Mouse (Mus musculus): Measurements from ENCODE around the gene Gpm6b. TPM values are rescaled to one million over a fixed set of nuclear protein-coding genes. Genes with fewer than 3 reads are reported as not detected.

Gpm6b gene
- polyA plus RNA-seq, 1 experiment from 2014 or later: 1.8 TPM

DNA sequence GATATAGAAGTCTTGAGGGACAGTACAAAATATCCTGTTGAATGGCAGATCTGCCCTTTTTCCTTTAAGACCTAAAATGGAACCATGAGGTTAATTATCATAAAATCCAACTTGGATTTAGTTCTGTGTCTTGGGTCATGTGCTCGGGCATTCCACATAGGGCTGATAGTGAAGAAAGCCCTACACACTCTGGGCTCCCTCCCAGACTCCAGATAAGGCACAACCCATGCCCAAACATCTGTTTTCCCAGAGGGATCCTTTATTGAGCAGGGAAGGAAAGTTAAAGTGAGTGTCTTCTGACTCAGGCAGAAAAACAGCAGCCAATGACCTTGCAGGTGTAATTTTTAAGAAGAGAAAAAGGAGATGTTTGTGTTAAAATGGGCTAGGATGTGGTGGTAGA lies 116.2 kb downstream of the Gpm6b start:
- no peak for DNase-seq
- H3K9me3 ChIP-seq (ENCODE audit: low read length): no peaks in the 10 kb centered on the region
- WGBS (ENCODE audit: insufficient replicate concordance): 64% methylated on average over 1 of the region's 1 CpGs
- ATAC-seq: no peak
- H3K4me1 ChIP-seq (ENCODE audit: insufficient read depth): no peaks in the 10 kb centered on the region
- H3K27ac ChIP-seq (ENCODE audit: low read depth): no peak overlapping the region
- H3K27me3 ChIP-seq (ENCODE audit: insufficient read depth, low read length): no peaks in the 10 kb centered on the region; the same call in 1 of the 2 replicates
- no peak overlapping the region for H3K4me2 ChIP-seq (ENCODE audit: low read depth, low read length)
- no peak overlapping the region for H3K9ac ChIP-seq (replicated peaks)
- TF ChIP-seq EP300 (IDR thresholded peaks at IDR 0.05; ENCODE audit: low read depth) (no peak), CTCF (IDR thresholded peaks at IDR 0.05; ENCODE audit: low read depth) (no peak)
- H3K4me3 ChIP-seq (ENCODE audit: low read depth, low read length): no peak overlapping the region
- H3K36me3 ChIP-seq (replicated peaks; ENCODE audit: insufficient read depth, low read length): no peaks in the 10 kb centered on the region

DNA sequence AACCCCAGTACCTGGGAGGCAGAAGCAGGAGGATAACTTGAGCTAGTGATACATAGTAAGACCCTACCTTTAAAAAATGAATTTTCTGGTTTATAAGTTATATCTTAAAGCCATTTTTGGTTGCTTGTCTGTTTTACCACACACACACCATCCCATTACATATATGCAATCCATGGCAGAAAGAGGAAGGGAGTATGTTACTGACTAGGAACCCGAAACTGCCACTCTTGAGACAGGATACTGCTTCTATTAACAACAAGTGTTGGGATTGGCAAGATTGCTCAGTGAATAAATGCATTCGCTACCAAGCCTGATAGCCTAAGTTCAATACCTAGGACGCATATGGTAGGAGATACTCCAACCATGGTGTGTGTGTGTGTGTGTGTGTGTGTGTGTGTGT lies 117.6 kb downstream of the Gpm6b start:
- no peaks in the 10 kb centered on the region for H3K4me1 ChIP-seq (ENCODE audit: insufficient read depth)
- TF ChIP-seq EP300 (IDR thresholded peaks at IDR 0.05; ENCODE audit: low read depth): no peak
- no peak for TF ChIP-seq CTCF (IDR thresholded peaks at IDR 0.05; ENCODE audit: low read depth)
- no peaks in the 10 kb centered on the region for H3K36me3 ChIP-seq (replicated peaks; ENCODE audit: insufficient read depth, low read length)
- no peaks in the 10 kb centered on the region for H3K9me3 ChIP-seq (ENCODE audit: low read length)
- H3K27me3 ChIP-seq (ENCODE audit: insufficient read depth, low read length): no peaks in the 10 kb centered on the region; the same call in 1 of the 2 replicates
- H3K27ac ChIP-seq (ENCODE audit: low read depth): no peak overlapping the region
- ATAC-seq: no peak
- 86% methylated on average over 3 of the region's 3 CpGs for WGBS (ENCODE audit: insufficient replicate concordance)
- H3K4me3 ChIP-seq (ENCODE audit: low read depth, low read length): no peak overlapping the region
- H3K9ac ChIP-seq (replicated peaks): no peak overlapping the region
- no peak for DNase-seq
- H3K4me2 ChIP-seq (ENCODE audit: low read depth, low read length): no peak overlapping the region

DNA sequence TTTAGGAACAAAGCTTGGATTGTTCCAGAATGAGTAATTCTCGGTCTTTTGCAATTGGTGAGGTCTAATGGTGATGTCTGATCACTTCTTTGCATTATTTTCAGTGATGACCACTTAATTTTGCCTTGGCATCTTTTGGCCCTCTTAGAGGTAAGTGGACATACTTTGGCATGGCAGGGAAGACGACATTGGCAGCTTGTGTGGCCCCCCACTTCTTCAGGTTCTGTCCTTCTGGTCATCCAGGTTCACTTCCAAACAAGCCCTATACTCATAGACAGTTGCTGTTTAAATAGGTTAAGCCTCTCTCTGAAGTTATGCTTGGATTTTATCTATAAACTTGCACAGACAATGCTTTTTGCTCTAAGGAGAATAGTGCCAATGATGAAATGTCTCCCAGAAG lies 120.2 kb downstream of the Gpm6b start:
- no peak overlapping the region for H3K27ac ChIP-seq (ENCODE audit: low read depth)
- TF ChIP-seq EP300 (IDR thresholded peaks at IDR 0.05; ENCODE audit: low read depth) (no peak), CTCF (IDR thresholded peaks at IDR 0.05; ENCODE audit: low read depth) (no peak)
- no peaks in the 10 kb centered on the region for H3K36me3 ChIP-seq (replicated peaks; ENCODE audit: insufficient read depth, low read length)
- H3K4me3 ChIP-seq (ENCODE audit: low read depth, low read length): no peak overlapping the region
- H3K4me2 ChIP-seq (ENCODE audit: low read depth, low read length): no peak overlapping the region
- no peaks in the 10 kb centered on the region; the same call in 1 of the 2 replicates for H3K27me3 ChIP-seq (ENCODE audit: insufficient read depth, low read length)
- H3K4me1 ChIP-seq (ENCODE audit: insufficient read depth): no peaks in the 10 kb centered on the region
- DNase-seq: no peak
- no peak for ATAC-seq
- no peaks in the 10 kb centered on the region for H3K9me3 ChIP-seq (ENCODE audit: low read length)
- H3K9ac ChIP-seq (replicated peaks): no peak overlapping the region
- 55% methylated on average over 2 of the region's 2 CpGs for WGBS (ENCODE audit: insufficient replicate concordance)

DNA sequence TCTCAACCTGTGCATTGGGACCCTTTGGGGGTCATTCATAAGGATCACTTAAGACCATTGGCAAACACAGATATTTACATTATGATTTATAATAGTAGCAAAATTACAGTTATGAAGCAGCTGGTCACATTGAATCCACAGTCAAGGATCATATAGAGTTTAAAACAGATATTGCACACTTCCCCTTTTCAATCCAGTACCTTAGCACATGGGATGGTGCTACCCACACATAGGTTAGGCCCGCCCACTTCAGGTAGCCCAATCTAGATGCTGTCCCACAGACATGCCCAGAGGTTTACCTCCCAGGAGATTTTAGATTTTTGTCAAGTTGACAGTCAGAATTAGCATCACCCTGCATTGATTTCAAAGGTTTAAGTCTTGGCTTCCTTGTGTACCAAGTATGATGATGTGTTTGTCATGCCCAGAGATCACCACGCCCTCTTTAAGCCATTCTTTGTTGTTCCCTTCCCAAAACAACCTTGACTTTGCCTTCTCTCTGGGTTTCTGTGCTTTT lies 121.3 kb downstream of the Gpm6b start:
- WGBS (ENCODE audit: insufficient replicate concordance): 65% methylated on average over 2 of the region's 2 CpGs
- H3K4me2 ChIP-seq (ENCODE audit: low read depth, low read length): no peak overlapping the region
- no peak overlapping the region for H3K9ac ChIP-seq (replicated peaks)
- no peaks in the 10 kb centered on the region for H3K36me3 ChIP-seq (replicated peaks; ENCODE audit: insufficient read depth, low read length)
- ATAC-seq: no peak
- H3K27ac ChIP-seq (ENCODE audit: low read depth): no peak overlapping the region
- no peak for DNase-seq
- H3K4me3 ChIP-seq (ENCODE audit: low read depth, low read length): no peak overlapping the region
- TF ChIP-seq EP300 (IDR thresholded peaks at IDR 0.05; ENCODE audit: low read depth): no peak
- no peak for TF ChIP-seq CTCF (IDR thresholded peaks at IDR 0.05; ENCODE audit: low read depth)
- H3K9me3 ChIP-seq (ENCODE audit: low read length): no peaks in the 10 kb centered on the region
- H3K27me3 ChIP-seq (ENCODE audit: insufficient read depth, low read length): no peaks in the 10 kb centered on the region; the same call in 1 of the 2 replicates
- no peaks in the 10 kb centered on the region for H3K4me1 ChIP-seq (ENCODE audit: insufficient read depth)

DNA sequence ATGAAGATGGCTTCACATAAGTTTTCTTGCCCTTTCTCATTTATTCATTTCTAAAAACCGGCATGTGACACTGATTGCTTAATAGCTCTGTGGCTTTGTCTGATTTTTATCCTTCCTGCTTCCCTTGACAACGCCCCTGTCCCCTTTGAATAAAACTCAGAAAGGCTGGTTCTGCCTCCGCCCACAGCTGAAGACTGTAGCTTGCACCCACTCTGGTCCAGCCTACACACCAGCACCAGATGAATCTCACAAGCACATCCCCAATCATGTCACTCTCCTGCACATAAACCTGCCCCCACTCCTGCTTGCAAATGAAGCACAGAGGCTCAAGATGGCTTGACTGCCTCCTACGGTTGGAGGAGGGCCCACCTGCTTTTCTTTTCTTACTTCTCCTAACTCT lies 121.7 kb downstream of the Gpm6b start:
- Histone ChIP-seq H3K4me3 (ENCODE audit: low read depth, low read length) (no peak overlapping the region), H3K4me1 (ENCODE audit: insufficient read depth) (no peaks in the 10 kb centered on the region), H3K27me3 (ENCODE audit: insufficient read depth, low read length) (no peaks in the 10 kb centered on the region; the same call in 1 of the 2 replicates), H3K4me2 (ENCODE audit: low read depth, low read length) (no peak overlapping the region), H3K9ac (replicated peaks) (no peak overlapping the region), H3K27ac (ENCODE audit: low read depth) (no peak overlapping the region), H3K9me3 (ENCODE audit: low read length) (no peaks in the 10 kb centered on the region), H3K36me3 (replicated peaks; ENCODE audit: insufficient read depth, low read length) (no peaks in the 10 kb centered on the region)
- no peak for TF ChIP-seq EP300 (IDR thresholded peaks at IDR 0.05; ENCODE audit: low read depth)
- TF ChIP-seq CTCF (IDR thresholded peaks at IDR 0.05; ENCODE audit: low read depth): no peak
- DNase-seq (no peak), ATAC-seq (no peak)
- WGBS (ENCODE audit: insufficient replicate concordance): 62% methylated on average over 4 of the region's 4 CpGs

DNA sequence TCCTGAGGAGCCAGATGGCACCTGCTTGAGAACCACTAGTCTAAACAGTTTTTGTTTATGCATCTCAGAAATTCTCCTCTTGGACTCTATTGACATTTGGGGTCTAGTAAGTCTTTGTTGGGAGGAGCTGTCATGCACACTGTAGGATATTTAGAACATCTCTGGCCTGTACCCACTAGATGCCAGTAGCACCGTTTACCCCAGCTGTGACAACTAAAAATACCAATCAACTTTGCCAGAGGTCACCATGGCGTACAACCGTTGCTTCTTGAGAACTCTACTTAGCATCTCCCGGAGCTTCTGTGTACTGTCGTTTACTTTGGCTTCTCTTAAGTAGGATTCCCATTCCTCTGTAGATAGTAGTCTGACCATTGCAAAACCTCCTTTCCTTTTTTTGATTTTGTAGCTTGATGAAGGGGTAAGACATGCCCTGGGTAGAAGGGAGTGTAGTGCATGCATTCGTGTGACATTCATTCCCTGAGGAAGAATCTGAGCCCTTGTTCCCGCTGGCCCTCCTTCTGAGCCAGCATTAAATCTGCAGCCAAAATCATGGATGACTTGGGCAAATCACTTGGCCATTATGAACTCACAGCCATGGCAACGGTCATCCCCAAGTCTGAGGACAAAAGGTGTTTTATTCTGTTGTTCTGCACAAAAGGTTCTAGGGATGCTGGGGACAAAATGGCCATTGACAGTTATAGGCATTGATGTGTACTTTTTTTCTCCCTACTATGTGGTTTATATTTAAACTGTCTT lies 126.9 kb downstream of the Gpm6b start:
- Histone ChIP-seq H3K27me3 (ENCODE audit: insufficient read depth, low read length) (no peaks in the 10 kb centered on the region), H3K4me2 (ENCODE audit: low read depth, low read length) (no peak overlapping the region), H3K9ac (replicated peaks) (no peak overlapping the region), H3K36me3 (replicated peaks; ENCODE audit: insufficient read depth, low read length) (no peaks in the 10 kb centered on the region), H3K9me3 (ENCODE audit: low read length) (no peaks in the 10 kb centered on the region), H3K4me3 (ENCODE audit: low read depth, low read length) (no peak overlapping the region), H3K4me1 (ENCODE audit: insufficient read depth) (no peaks in the 10 kb centered on the region), H3K27ac (ENCODE audit: low read depth) (no peak overlapping the region)
- WGBS (ENCODE audit: insufficient replicate concordance): 84% methylated on average over 8 of the region's 8 CpGs
- DNase-seq: no peak
- TF ChIP-seq EP300 (IDR thresholded peaks at IDR 0.05; ENCODE audit: low read depth) (no peak), CTCF (IDR thresholded peaks at IDR 0.05; ENCODE audit: low read depth) (no peak)
- no peak for ATAC-seq

Data from liver, postnatal 0 days (tissue).